Mouse (Mus musculus) lung, embryonic 16.5 days (tissue): Measurements from ENCODE around the gene Map2. TPM values are rescaled to one million over a fixed set of nuclear protein-coding genes. Genes with fewer than 3 reads are reported as not detected.

Experiments used
- ATAC-seq: fragments of 200-750 bp; cut with Nextera tagmentation; 2 replicates; pipeline ENCODE4 v1.8.0; 2017; ENCODE audit warnings: low read depth, mild to moderate bottlenecking, moderate library complexity
- H3K27ac ChIP-seq: fragments of 300-500 bp; sonication (generic); 2 replicates; pipeline ENCODE4 v1.5.1; 2014; ENCODE audit warnings: mild to moderate bottlenecking, control low read depth, low read length
- H3K27me3 ChIP-seq: fragments of 300-500 bp; sonication (generic); 2 replicates; pipeline ENCODE4 v1.6.1; 2014; ENCODE audit warnings: low read depth, low read length, mixed read lengths; ENCODE audit not compliant: control insufficient read depth, insufficient read depth
- H3K36me3 ChIP-seq: fragments of 300-500 bp; sonication (generic); 2 replicates; pipeline ENCODE4 v1.6.1; 2014; ENCODE audit warnings: low read length; ENCODE audit not compliant: control insufficient read depth, insufficient read depth
- H3K4me1 ChIP-seq: fragments of 300-500 bp; sonication (generic); replicated peaks from 2 replicates; pipeline ENCODE4 v1.6.1; 2014; ENCODE audit warnings: low read length, mixed read lengths; ENCODE audit not compliant: control insufficient read depth, insufficient read depth
- H3K4me2 ChIP-seq: fragments of 300-500 bp; sonication (generic); 2 replicates; pipeline ENCODE4 v1.6.1; 2014; ENCODE audit warnings: low read depth, low read length, control low read depth
- H3K4me3 ChIP-seq: fragments of 300-500 bp; sonication (generic); 2 replicates; pipeline ENCODE4 v1.5.1; 2014; ENCODE audit warnings: mild to moderate bottlenecking, low read length, control low read depth
- H3K9ac ChIP-seq: fragments of 300-500 bp; sonication (generic); 2 replicates; pipeline ENCODE4 v1.6.1; 2014; ENCODE audit warnings: low read length, control low read depth
- H3K9me3 ChIP-seq: fragments of 300-500 bp; sonication (generic); 2 replicates; pipeline ENCODE4 v1.6.1; 2016; ENCODE audit warnings: low read length; ENCODE audit not compliant: control insufficient read depth
- whole genome bisulfite sequencing: fragments of 180-500 bp; shearing (Covaris S2); extraction: QIAGEN DNeasy Blood & Tissue Kit; methylation state at CpG from one replicate; pipeline ENCODE4 v1.1.7; 2014; 5-methylcytosine and 5-hydroxymethylcytosine counted together
- polyA plus RNA-seq: library from polyadenylated mRNA; unstranded; fragments of >200 nt; fragmentation: Nextera tagmentation; extraction: Ambion mirVana; gene quantifications from 2 replicates; pipeline ENCODE4 v1.2.1, GENCODE M21; 2015

The Map2 gene
- polyA plus RNA-seq, 1 experiment from 2014 or later: 13.1 TPM

DNA sequence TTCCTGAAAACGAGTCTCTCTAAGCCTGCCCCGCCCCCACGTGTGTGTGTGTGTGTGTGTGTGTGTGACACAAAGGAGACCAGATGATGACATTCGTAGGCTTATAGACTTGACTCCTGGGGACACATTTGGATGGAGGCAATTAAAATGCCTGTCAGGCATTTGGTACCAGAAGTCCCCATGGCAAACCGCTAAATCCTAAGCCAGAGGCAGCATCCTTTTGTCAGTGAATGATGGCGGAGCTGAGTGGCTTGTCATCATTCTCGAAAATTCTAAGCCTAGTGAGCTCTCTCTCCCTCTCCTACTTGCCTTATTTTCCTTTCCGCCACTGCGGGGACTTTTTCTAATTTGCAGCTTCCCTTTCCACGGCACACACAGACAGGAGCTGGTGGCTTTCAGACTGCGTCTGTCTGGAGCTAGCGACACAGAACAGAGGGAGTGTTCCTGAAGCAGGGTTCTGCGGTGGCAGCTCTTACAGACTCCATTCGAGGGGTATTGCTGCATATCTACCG lies 146.6 kb downstream of the Map2 start:
- ATAC-seq: no peak
- Histone ChIP-seq H3K36me3 (no peaks in the 10 kb centered on the region), H3K9me3 (no peaks in the 10 kb centered on the region), H3K27ac (no peak overlapping the region), H3K4me3 (no peak overlapping the region), H3K4me1 (no peaks in the 10 kb centered on the region), H3K27me3 (no peaks in the 10 kb centered on the region), H3K4me2 (no peak overlapping the region), H3K9ac (no peak overlapping the region)
- WGBS: 68% methylated on average over 15 of the region's 15 CpGs

DNA sequence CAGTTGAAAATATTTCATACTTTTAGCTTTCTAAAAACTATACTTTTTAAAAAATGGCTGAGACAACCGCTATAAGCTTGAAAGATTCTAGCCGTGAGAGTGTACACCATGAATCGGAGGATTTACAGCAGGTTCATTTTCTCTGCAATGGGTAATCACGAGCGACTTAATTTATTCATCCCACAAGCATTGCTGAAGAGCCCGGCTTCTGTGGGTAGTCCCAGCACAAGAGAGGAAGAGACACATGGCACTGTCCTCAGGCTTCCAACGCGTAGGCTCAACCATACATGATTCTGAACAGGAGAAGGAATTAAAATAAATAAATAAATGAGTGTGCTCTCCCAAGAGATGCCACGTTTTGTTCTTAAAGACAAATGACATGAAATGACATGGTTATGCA lies 148.4 kb downstream of the Map2 start:
- H3K4me2 ChIP-seq: no peak overlapping the region
- no peak overlapping the region for H3K9ac ChIP-seq
- no peaks in the 10 kb centered on the region for H3K36me3 ChIP-seq
- H3K27ac ChIP-seq: no peak overlapping the region
- H3K4me1 ChIP-seq: no peaks in the 10 kb centered on the region
- WGBS: 85% methylated on average over 9 of the region's 9 CpGs
- H3K4me3 ChIP-seq: no peak overlapping the region
- H3K9me3 ChIP-seq: no peaks in the 10 kb centered on the region
- no peaks in the 10 kb centered on the region for H3K27me3 ChIP-seq
- ATAC-seq: no peak

DNA sequence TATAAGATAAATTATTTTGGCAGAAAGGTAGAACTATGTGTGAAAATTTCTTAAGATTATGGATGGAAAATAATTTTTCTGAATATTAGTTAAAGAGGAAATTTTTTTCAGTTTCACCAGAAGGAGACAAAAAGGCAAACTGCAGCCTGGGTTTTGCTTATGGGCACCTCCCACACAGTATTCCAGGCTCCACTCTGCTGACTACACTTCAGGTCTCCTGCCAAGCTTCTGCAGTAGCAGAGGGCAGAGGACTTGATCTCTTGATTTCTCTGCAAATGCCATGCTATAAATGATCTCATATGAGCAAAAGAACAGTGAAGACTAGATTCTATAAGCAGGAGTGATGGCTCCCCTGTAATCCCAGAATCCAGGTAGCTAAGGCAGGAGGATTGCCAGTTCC lies 149.9 kb downstream of the Map2 start:
- ATAC-seq: no peak
- no peaks in the 10 kb centered on the region for H3K27me3 ChIP-seq
- H3K4me2 ChIP-seq: no peak overlapping the region
- no peak overlapping the region for H3K4me3 ChIP-seq
- no peaks in the 10 kb centered on the region for H3K4me1 ChIP-seq
- no peak overlapping the region for H3K9ac ChIP-seq
- no peaks in the 10 kb centered on the region for H3K36me3 ChIP-seq
- H3K9me3 ChIP-seq: no peaks in the 10 kb centered on the region
- H3K27ac ChIP-seq: no peak overlapping the region

DNA sequence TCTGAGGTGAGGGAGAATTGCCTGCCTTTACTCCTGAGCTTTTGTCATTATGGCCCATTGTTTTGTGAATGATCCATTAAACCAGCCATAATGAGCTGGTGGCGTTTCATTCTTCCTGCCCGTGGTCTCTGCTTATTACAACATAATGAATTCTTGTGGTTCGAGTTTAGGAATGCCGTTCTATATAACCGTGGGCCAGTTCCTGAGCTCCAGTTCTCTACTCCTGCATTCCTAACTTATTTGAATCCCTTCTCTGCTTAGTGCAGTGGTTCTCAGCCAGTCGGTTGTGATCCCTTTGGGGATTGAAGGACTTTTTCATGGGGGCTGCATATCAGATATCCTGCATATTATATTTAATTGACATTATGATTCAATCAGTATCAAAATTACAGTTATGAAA lies 153.9 kb downstream of the Map2 start:
- 62% methylated on average over 6 of the region's 6 CpGs for WGBS
- ATAC-seq: no peak

DNA sequence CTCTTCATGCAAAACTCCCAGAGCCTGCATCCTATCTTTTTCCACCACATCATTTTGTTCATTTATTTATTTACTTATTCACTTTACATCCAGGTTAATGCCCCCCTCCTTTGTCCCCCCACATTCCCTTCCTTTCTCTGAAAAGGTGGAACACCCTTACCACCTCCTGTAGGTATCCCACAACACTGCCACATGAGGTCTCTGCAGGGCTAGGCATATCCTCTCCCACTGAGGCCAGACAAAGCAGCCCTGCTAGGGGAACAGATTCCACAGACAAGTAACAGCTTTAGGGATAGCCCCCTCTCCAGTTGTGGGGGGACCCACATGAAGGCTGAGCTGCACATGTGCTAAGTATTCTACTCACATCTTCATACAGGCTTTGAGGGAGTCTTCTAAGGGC lies 154.5 kb downstream of the Map2 start:
- Histone ChIP-seq H3K36me3 (no peaks in the 10 kb centered on the region), H3K4me2 (no peak overlapping the region), H3K27me3 (no peaks in the 10 kb centered on the region), H3K27ac (no peak overlapping the region), H3K4me1 (no peaks in the 10 kb centered on the region), H3K9me3 (no peaks in the 10 kb centered on the region), H3K4me3 (no peak overlapping the region), H3K9ac (no peak overlapping the region)
- no peak for ATAC-seq

More for the DNA sequence above, 153.9 kb downstream of the Map2 start:
- Histone ChIP-seq H3K36me3 (no peaks in the 10 kb centered on the region), H3K4me2 (no peak overlapping the region), H3K27ac (no peak overlapping the region), H3K4me1 (no peaks in the 10 kb centered on the region), H3K4me3 (no peak overlapping the region), H3K9me3 (no peaks in the 10 kb centered on the region), H3K27me3 (no peaks in the 10 kb centered on the region), H3K9ac (no peak overlapping the region)

DNA sequence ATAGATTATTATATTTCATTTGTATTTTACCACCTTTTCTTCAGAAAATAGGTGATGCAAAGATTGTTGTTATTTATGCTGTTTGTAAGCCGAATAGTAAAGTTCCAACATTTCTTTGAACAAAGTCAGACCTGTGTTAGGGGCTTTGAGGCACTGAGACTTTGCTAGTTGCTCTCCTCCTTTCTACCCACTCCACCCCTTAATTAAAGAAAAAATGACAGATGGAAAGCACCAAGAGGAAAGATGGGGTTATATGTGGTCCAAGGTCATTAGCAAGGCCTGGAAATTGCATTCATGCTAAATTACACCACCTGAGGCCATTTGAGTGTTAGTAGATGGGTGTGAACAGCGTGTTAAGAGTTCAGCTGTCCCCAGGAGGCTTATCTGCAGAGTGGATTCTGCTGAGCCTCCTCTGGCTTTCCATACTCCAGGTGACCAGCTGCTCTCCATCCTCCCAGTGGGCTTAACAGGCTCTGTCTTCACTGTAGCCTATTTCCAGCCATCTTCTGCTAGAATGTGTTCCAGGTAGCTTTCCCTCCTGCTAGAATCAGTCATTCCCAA lies 160.7 kb downstream of the Map2 start:
- Histone ChIP-seq H3K4me3 (no peak overlapping the region), H3K4me2 (no peak overlapping the region), H3K27me3 (no peaks in the 10 kb centered on the region), H3K4me1 (no peaks in the 10 kb centered on the region), H3K36me3 (no peaks in the 10 kb centered on the region), H3K9ac (no peak overlapping the region), H3K9me3 (no peaks in the 10 kb centered on the region), H3K27ac (no peak overlapping the region)
- no peak for ATAC-seq
- WGBS: 81% methylated on average over 2 of the region's 2 CpGs

DNA sequence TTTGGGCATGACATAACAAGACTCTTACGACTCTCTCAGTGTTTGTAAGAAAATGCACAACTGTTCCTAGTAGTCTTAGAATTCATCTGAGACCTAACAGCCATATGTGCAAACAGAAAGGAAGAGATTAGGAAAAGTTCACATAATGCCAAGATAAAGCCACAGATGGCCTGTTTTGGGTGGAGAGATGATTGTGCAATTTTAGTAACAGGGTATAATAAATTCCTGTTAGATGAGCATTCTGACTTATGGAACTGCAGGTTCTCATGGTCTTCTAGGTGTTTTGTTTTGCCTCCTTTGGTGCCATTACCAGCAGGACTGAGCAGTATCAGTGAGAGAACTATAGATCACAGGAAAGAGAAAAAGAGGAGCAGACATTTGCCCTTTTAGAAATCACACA lies 164.1 kb downstream of the Map2 start:
- WGBS: 78% methylated on average over 1 of the region's 1 CpGs
- Histone ChIP-seq H3K36me3 (no peaks in the 10 kb centered on the region), H3K4me2 (no peak overlapping the region), H3K27ac (no peak overlapping the region), H3K27me3 (no peaks in the 10 kb centered on the region), H3K9ac (no peak overlapping the region), H3K4me1 (no peaks in the 10 kb centered on the region), H3K4me3 (no peak overlapping the region), H3K9me3 (no peaks in the 10 kb centered on the region)
- no peak for ATAC-seq

DNA sequence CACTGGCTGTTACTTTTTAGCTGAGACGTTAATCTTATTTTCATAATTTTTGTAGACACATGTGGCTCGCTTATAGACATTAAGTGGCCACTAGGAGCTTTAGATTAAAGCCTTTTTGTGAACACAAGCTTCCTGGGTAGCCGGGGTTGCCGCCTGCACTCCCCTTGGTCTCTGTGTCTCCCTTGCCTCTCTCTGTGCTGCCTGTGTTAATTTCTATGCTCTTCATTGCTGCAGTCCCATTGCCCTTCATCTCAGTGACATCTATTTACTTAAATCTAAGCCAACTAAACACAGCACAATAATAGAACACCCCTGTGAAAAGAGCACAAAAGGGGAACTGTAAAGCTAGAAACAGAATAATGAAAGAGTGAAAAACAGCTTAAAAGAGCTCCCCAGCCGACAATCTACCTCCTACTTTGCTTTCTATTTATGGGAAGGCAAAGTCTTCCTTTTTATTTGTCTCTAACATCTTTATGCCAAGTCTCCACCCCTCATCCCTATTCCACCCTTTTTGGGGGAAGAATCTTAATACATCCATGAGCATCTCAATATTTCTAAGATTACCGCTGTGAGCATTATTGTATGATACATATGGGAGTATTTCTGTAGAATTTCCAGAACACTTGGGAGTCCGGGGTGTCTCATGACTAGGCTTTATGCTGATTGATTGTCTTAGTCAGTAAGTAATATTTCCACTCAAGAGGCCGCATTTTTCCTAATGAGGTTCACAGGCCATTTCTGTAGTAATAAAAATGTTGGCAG lies 173.5 kb downstream of the Map2 start:
- Histone ChIP-seq H3K4me2 (no peak overlapping the region), H3K27me3 (no peaks in the 10 kb centered on the region), H3K27ac (no peak overlapping the region), H3K4me3 (no peak overlapping the region), H3K9ac (no peak overlapping the region), H3K9me3 (no peaks in the 10 kb centered on the region), H3K36me3 (no peaks in the 10 kb centered on the region), H3K4me1 (no peaks in the 10 kb centered on the region)
- ATAC-seq: no peak
- 68% methylated on average over 8 of the region's 8 CpGs for WGBS

DNA sequence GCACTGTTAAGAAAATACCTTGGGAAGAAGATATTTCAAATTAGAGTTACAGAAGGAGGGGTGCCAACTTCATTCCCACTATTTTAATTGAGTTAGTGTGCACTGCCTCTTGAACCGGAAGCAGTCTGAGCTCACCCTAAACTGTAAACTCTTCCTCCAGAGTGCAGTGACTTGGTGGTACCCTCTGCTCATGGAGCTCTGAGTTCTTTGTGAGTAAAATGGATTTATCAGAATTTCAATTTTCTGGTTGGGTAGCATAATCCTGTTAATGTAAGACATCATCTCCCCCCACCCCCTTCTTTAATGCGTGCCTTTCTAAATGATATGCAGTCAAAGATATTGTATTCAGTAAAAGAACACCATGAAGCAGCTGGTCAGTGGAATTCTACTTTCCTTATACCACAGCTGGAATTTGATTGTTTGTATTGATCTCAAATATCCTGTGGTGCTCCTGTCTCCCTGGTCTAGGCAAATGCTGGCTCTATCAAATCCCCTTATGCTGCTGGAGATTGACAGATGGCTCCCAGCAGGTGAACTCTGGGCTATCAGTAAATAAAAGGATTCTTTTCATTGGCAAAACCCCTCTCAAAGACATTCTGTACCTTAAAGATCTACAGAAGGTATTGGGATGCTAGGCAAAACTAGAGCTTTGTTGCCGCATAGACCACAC lies 174.2 kb downstream of the Map2 start:
- H3K9ac ChIP-seq: no peak overlapping the region
- H3K4me1 ChIP-seq: no peaks in the 10 kb centered on the region
- 81% methylated on average over 3 of the region's 3 CpGs for WGBS
- no peak overlapping the region for H3K4me2 ChIP-seq
- no peaks in the 10 kb centered on the region for H3K9me3 ChIP-seq
- H3K4me3 ChIP-seq: no peak overlapping the region
- H3K36me3 ChIP-seq: no peaks in the 10 kb centered on the region
- no peak overlapping the region for H3K27ac ChIP-seq
- H3K27me3 ChIP-seq: no peaks in the 10 kb centered on the region
- ATAC-seq: no peak
